Comparison of ENCODE assay signal across 1 mouse cellular context in the genomic region with DNA sequence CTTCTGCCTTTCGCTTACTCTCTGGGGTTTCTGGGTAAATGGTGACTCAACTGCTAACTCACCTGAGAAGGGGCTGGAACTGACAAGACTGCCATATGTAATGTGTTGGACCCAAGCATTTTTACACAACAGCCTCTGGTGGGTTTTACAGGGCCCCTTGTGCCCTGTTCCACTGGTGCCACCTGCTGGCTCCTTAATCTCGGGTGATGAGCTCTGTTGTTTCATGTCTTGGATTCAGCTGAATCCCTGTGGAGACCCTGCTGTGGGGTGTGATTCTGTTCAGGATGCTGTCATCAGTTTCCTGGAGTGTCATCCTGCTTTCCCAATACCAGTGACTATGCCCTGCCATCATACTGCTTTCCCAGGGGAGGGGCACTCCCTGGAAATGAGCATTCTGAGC.
TF ChIP-seq lines count a peak whose summit lies in the region.

No protein-coding gene starts in this region.

TF ChIP-seq in CH12.LX, 34 proteins besides CTCF, POLR2A, EP300 and RAD21:
- TF ChIP-seq MAZ (IDR thresholded peaks at IDR 0.05; ENCODE audit: low read depth, low read length), result no peak
- no peak for TF ChIP-seq MEF2A (IDR thresholded peaks at IDR 0.05; ENCODE audit: borderline replicate concordance, low read depth, low read length)
- peak; percentile 97 for TF ChIP-seq SMC3 (IDR thresholded peaks at IDR 0.05; ENCODE audit: low read depth, low read length)
- no peak for TF ChIP-seq POLR2AphosphoS2 (IDR thresholded peaks at IDR 0.05; ENCODE audit: low read depth, low read length)
- no peak for TF ChIP-seq CHD2 (IDR thresholded peaks at IDR 0.05; ENCODE audit: low read length)
- TF ChIP-seq TCF12 (IDR thresholded peaks at IDR 0.05; ENCODE audit: low read depth, low read length), result no peak
- peak; percentile 87 for TF ChIP-seq ZC3H11A (IDR thresholded peaks at IDR 0.05; ENCODE audit: low read depth, low read length)
- no peak for TF ChIP-seq ZMIZ1 (IDR thresholded peaks at IDR 0.05; ENCODE audit: low read depth, low read length)
- TF ChIP-seq MAX (IDR thresholded peaks at IDR 0.05; ENCODE audit: low read length), result no peak
- TF ChIP-seq KAT2A (IDR thresholded peaks at IDR 0.05; ENCODE audit: insufficient replicate concordance, low read length), result no peak
- TF ChIP-seq JUND (conservative IDR thresholded peaks at IDR 0.05; ENCODE audit: low read depth, low read length), result no peak
- TF ChIP-seq USF2 (conservative IDR thresholded peaks at IDR 0.05; ENCODE audit: low read depth, low read length), result no peak
